ENCODE assay signal across 8 mouse cellular contexts in the genomic region with DNA sequence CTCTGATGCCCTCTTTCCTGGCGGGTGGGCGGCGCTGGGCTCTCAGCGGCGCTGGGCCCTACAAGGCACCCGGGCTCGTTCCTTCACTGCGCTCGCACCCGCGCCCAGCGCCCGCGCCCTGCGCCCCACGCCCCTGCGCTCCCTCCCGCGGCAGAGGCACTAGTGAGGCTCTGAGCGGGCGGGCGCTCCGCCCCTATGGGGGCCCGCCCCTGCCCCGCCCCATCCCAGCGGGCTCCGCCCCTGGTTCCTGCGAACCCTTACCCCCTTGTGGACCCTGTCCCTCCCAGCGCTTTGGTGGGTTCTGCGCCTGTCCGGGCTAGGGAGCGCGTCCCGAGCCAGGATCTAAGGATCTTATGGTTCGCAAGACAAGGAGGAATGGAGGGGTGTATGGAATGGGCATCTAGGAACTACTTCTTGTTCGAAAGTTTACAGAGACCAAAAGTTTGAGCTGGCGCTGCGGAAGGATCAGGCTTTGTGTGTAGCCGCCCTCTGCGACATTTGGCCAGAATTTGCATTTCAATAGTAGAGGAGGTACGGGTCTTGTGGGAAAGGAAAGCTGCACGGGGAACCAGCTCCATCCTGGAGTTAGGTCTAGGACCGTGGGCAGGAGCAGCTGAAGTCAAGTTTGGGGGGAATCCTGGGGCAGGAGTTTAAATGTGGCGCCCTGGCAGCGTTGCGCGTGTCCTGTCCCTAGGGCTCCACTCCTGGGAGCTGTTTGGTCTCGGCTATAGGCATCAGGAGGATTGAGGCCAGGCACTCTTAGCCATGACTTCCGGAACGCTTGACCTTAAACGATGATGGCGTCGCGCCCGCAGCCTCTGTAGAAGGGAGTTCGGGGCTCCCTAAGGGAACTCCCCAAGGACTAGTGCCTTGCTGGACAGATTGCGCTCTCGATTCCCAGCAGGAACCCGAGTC. TPM values are rescaled to one million over a fixed set of nuclear protein-coding genes. Genes with fewer than 3 reads are reported as not detected.
DNase-seq lines count a peak whose midpoint lies in the region; ATAC-seq lines count a peak whose summit lies in the region.

No protein-coding gene starts in this region.

- H3K4me2 ChIP-seq in forebrain, embryonic 15.5 days (replicated peaks): peak overlapping the region; percentile 91

- H3K9me3 ChIP-seq in forebrain, embryonic 15.5 days: no peaks in the 10 kb centered on the region
- H3K9me3 ChIP-seq in hindbrain, embryonic 10.5 days: no peaks in the 10 kb centered on the region

- peak; percentile 95 for DNase-seq in CD4-positive helper T cell, adult 2 months (ENCODE audit: low read depth, low spot score)
- DNase-seq in adrenal gland, adult 8-10 months: peak; percentile 73
- peak; percentile 91 for DNase-seq in hindbrain, embryonic 10.5 days (ENCODE audit: low spot score)
- DNase-seq in layer of hippocampus, postnatal 36 days: peak; percentile 54 to 64
- DNase-seq in right cerebral cortex, postnatal 4 days: peak; percentile 63
- DNase-seq in frontal cortex, postnatal 25 days (ENCODE audit: low spot score in 2 of 2): no peak

- H3K4me1 ChIP-seq in forebrain, embryonic 15.5 days: peaks cover 78% of the 10 kb centered on the region
- H3K4me1 ChIP-seq in hindbrain, embryonic 10.5 days (replicated peaks): peaks cover 96% of the 10 kb centered on the region

- H3K36me3 ChIP-seq in forebrain, embryonic 15.5 days: no peaks in the 10 kb centered on the region
- H3K36me3 ChIP-seq in hindbrain, embryonic 10.5 days: peaks cover 22% of the 10 kb centered on the region

- H3K4me3 ChIP-seq in forebrain, embryonic 15.5 days: peak overlapping the region; percentile 64
- peak overlapping the region; percentile 94 for H3K4me3 ChIP-seq in hindbrain, embryonic 10.5 days

- ATAC-seq in forebrain, embryonic 15.5 days (replicated peaks): peak; percentile 27
- ATAC-seq in megakaryocyte-erythroid progenitor cell, adult 5-6 weeks (replicated peaks; ENCODE audit: low FRiP score, low TSS enrichment, poor library complexity, severe bottlenecking): peak; percentile 62

- peak overlapping the region; percentile 96 for H3K27ac ChIP-seq in forebrain, embryonic 15.5 days (replicated peaks)
- H3K27ac ChIP-seq in hindbrain, embryonic 10.5 days: peak overlapping the region; percentile 96

- 2% methylated on average over 59 of the region's 59 CpGs for WGBS in forebrain, embryonic 15.5 days
- under 1% methylated on average over 58 of the region's 59 CpGs for WGBS in hindbrain, embryonic 10.5 days

- H3K9ac ChIP-seq in forebrain, embryonic 15.5 days (replicated peaks): peak overlapping the region; percentile 67

- 0 out of 2 replicates have a peak, but pooled peaks cover 8% of the 10 kb centered on the region for H3K27me3 ChIP-seq in forebrain, embryonic 15.5 days
- peaks cover 12% of the 10 kb centered on the region for H3K27me3 ChIP-seq in hindbrain, embryonic 10.5 days (ENCODE audit: insufficient read depth, poor library complexity, severe bottlenecking)

RNA-seq across cellular contexts. Expression of a gene that starts 12.5 kb away (rescaled TPM):
- 10 to 100 TPM; 23.7 to 32.6 (median 28.4) TPM for total RNA-seq in adrenal gland, adult 8-10 months (2022)
- polyA plus RNA-seq in forebrain, embryonic 15.5 days (2015; fragmentation: Nextera tagmentation; extraction: Ambion mirVana): 22.6 and 26.1 TPM in 2 replicates
- polyA plus RNA-seq in hindbrain, embryonic 10.5 days (2016; fragmentation: Nextera tagmentation; extraction: Ambion mirVana): 39.1 and 46.4 TPM in 2 replicates
- total RNA-seq in layer of hippocampus, postnatal 36 days (2021): 10 to 100 TPM; 30.4 to 31.4 TPM
- total RNA-seq in megakaryocyte-erythroid progenitor cell, adult 5-6 weeks (2014; fragmentation: Nextera tagmentation): 2.6 and 3.1 TPM in 2 replicates
- total RNA-seq in megakaryocyte-erythroid progenitor cell, adult 5-6 weeks (2017): 0.56 and 0.61 TPM in 2 replicates

RNA-seq across cellular contexts. Expression of a gene that starts 58.9 kb away (rescaled TPM):
- 10 to 100 TPM; 62.3 to 73.6 (median 67.1) TPM for total RNA-seq in adrenal gland, adult 8-10 months (2022)
- polyA plus RNA-seq in forebrain, embryonic 15.5 days (2015; fragmentation: Nextera tagmentation; extraction: Ambion mirVana): 18.3 and 19.8 TPM in 2 replicates
- polyA plus RNA-seq in hindbrain, embryonic 10.5 days (2016; fragmentation: Nextera tagmentation; extraction: Ambion mirVana): 25.2 and 28.9 TPM in 2 replicates
- total RNA-seq in layer of hippocampus, postnatal 36 days (2021): 10 to 100 TPM; 52.9 to 57.5 TPM
- 32.7 and 37.7 TPM in 2 replicates for total RNA-seq in megakaryocyte-erythroid progenitor cell, adult 5-6 weeks (2014; fragmentation: Nextera tagmentation)
- 16.6 and 29.8 TPM in 2 replicates for total RNA-seq in megakaryocyte-erythroid progenitor cell, adult 5-6 weeks (2017)

Comparison
In these comparisons a context has a peak if more than half of its experiments do, and no peak if none do; other contexts are left out.
1. DNase-seq: peak in CD4-positive helper T cell, adult 2 months (single experiment), adrenal gland, adult 8-10 months (single experiment), hindbrain, embryonic 10.5 days (single experiment), layer of hippocampus, postnatal 36 days (2 of 2) and right cerebral cortex, postnatal 4 days (single experiment); none in frontal cortex, postnatal 25 days (0 of 2).
2. RNA of a gene that starts 12.5 kb away (total RNA-seq): 30.4 to 31.4 TPM in layer of hippocampus, postnatal 36 days and 23.7 to 32.6 TPM in adrenal gland, adult 8-10 months; 0.56 to 3.1 TPM in megakaryocyte-erythroid progenitor cell, adult 5-6 weeks; every median in the first group is over 4 times any median in the second.